20 mouse cellular contexts compared by ENCODE assay signal in genomic region chr12:33541566-33541965, GRCm38 (mm10).
DNase-seq lines count a peak whose midpoint lies in the region; ATAC-seq and TF ChIP-seq lines count a peak whose summit lies in the region.
"Had no signal": no experiment of that assay in that cellular context is flagged by ENCODE, and none has a peak within 500 bp of the region (broad histone marks: within the 10 kb centered on the region; RNA-seq: fewer than 3 reads in every experiment).

No protein-coding gene starts in this region.

- peak; percentile 28 for DNase-seq in heart, adult 11 months
- DNase-seq in heart, postnatal 4 days: no peak
- peak; percentile 69 for DNase-seq in midbrain, embryonic 11.5 days (ENCODE audit: low spot score, missing footprints)
- no peak for DNase-seq in midbrain, embryonic 10.5 days (ENCODE audit: low spot score)
- DNase-seq in midbrain, postnatal 0 days (ENCODE audit: low spot score): peak; percentile 50
- peak; percentile 22 for DNase-seq in right cerebral cortex, postnatal 4 days
- DNase-seq in gastrocnemius, postnatal 14 days: no peak
- no peak for DNase-seq in gastrocnemius, adult 2 months
- DNase-seq: adrenal gland, postnatal 36 days; cerebellum, adult 9-11 months; heart, postnatal 10 days; kidney, adult 11 months; liver, postnatal 0 days; lung, postnatal 14 days; thymus, postnatal 25 days had no signal

- no peak overlapping the region for H3K4me3 ChIP-seq in midbrain, embryonic 11.5 days (ENCODE audit: low read depth, low read length)
- H3K4me3 ChIP-seq in midbrain, embryonic 10.5 days: no peak overlapping the region
- no peak overlapping the region for H3K4me3 ChIP-seq in midbrain, postnatal 0 days (ENCODE audit: low read depth, low read length)
- no peak overlapping the region for H3K4me3 ChIP-seq in gastrocnemius, adult 2 months
- H3K4me3 ChIP-seq: embryonic facial prominence, embryonic 13.5 days; limb, embryonic 10.5 days; neural tube, embryonic 15.5 days had no signal

- intact Hi-C loops in gastrocnemius, postnatal 14 days (cut with DNase I; ENCODE audit: low total_unique reads): no loop called here
- intact Hi-C loops in gastrocnemius, adult 2 months (cut with DNase I): no loop called here

- 90% methylated on average over 7 of the region's 7 CpGs for WGBS in midbrain, embryonic 11.5 days
- WGBS in midbrain, embryonic 10.5 days: 93% methylated on average over 7 of the region's 7 CpGs
- 75% methylated on average over 7 of the region's 7 CpGs for WGBS in midbrain, postnatal 0 days

- H3K27me3 ChIP-seq in midbrain, embryonic 11.5 days (ENCODE audit: control insufficient read depth, insufficient read depth, low read length): no peaks in the 10 kb centered on the region
- no peaks in the 10 kb centered on the region for H3K27me3 ChIP-seq in midbrain, embryonic 10.5 days (ENCODE audit: low read depth, poor library complexity, severe bottlenecking)
- H3K27me3 ChIP-seq in midbrain, postnatal 0 days (ENCODE audit: insufficient read depth, low read length): no peaks in the 10 kb centered on the region
- H3K27me3 ChIP-seq: CH12.LX; embryonic facial prominence, embryonic 13.5 days; neural tube, embryonic 15.5 days had no signal

- no peak overlapping the region for H3K4me2 ChIP-seq in midbrain, embryonic 11.5 days
- no peak overlapping the region for H3K4me2 ChIP-seq in midbrain, postnatal 0 days (ENCODE audit: low read depth, low read length, poor library complexity, severe bottlenecking)
- H3K4me2 ChIP-seq: embryonic facial prominence, embryonic 13.5 days; heart, embryonic 11.5 days; neural tube, embryonic 15.5 days had no signal

- H3K9me3 ChIP-seq in midbrain, embryonic 11.5 days (ENCODE audit: control insufficient read depth, low read length): no peaks in the 10 kb centered on the region
- H3K9me3 ChIP-seq in midbrain, embryonic 10.5 days (replicated peaks): no peaks in the 10 kb centered on the region
- H3K9me3 ChIP-seq in midbrain, postnatal 0 days (ENCODE audit: low read length): no peaks in the 10 kb centered on the region
- H3K9me3 ChIP-seq: embryonic facial prominence, embryonic 13.5 days; limb, embryonic 10.5 days; neural tube, embryonic 15.5 days had no signal

- no peaks in the 10 kb centered on the region for H3K4me1 ChIP-seq in midbrain, embryonic 11.5 days (ENCODE audit: control insufficient read depth, insufficient read depth, low read length)
- H3K4me1 ChIP-seq in midbrain, embryonic 10.5 days: no peaks in the 10 kb centered on the region
- H3K4me1 ChIP-seq in midbrain, postnatal 0 days (ENCODE audit: insufficient read depth, low read length): no peaks in the 10 kb centered on the region
- H3K4me1 ChIP-seq: embryonic facial prominence, embryonic 13.5 days; limb, embryonic 10.5 days; neural tube, embryonic 15.5 days had no signal

- H3K36me3 ChIP-seq in midbrain, embryonic 11.5 days (ENCODE audit: control insufficient read depth, insufficient read depth, low read length): no peaks in the 10 kb centered on the region
- no peaks in the 10 kb centered on the region for H3K36me3 ChIP-seq in midbrain, embryonic 10.5 days
- H3K36me3 ChIP-seq in midbrain, postnatal 0 days (ENCODE audit: insufficient read depth, low read length): no peaks in the 10 kb centered on the region
- H3K36me3 ChIP-seq: embryonic facial prominence, embryonic 13.5 days; limb, embryonic 10.5 days; neural tube, embryonic 15.5 days had no signal

- TF ChIP-seq CTCF in midbrain, postnatal 0 days (IDR thresholded peaks at IDR 0.05): no peak
- no peak for TF ChIP-seq CTCF in gastrocnemius, adult 2 months (IDR thresholded peaks at IDR 0.05)

- no peak overlapping the region for H3K9ac ChIP-seq in midbrain, embryonic 11.5 days (ENCODE audit: low read length)
- no peak overlapping the region for H3K9ac ChIP-seq in midbrain, postnatal 0 days (replicated peaks; ENCODE audit: low read length, poor library complexity, severe bottlenecking)
- H3K9ac ChIP-seq: embryonic facial prominence, embryonic 13.5 days; liver, postnatal 0 days; neural tube, embryonic 15.5 days had no signal

- peak; percentile 61; the same call in 1 of the 2 replicates for ATAC-seq in midbrain, embryonic 11.5 days (ENCODE audit: low FRiP score)
- ATAC-seq in midbrain, postnatal 0 days (ENCODE audit: low FRiP score): no peak
- ATAC-seq: liver, postnatal 0 days had no signal

- H3K27ac ChIP-seq in midbrain, embryonic 11.5 days (ENCODE audit: low read depth, low read length): no peak overlapping the region
- H3K27ac ChIP-seq in midbrain, embryonic 10.5 days (replicated peaks): no peak overlapping the region
- H3K27ac ChIP-seq in midbrain, postnatal 0 days (ENCODE audit: low read depth, low read length): no peak overlapping the region
- H3K27ac ChIP-seq in gastrocnemius, adult 2 months: no peak overlapping the region
- H3K27ac ChIP-seq: embryonic facial prominence, embryonic 13.5 days; limb, embryonic 10.5 days; neural tube, embryonic 15.5 days had no signal

Comparison
In these comparisons a context has a peak if more than half of its experiments do, and no peak if none do; other contexts are left out.
1. DNase-seq: peak in heart, adult 11 months (single experiment), midbrain, embryonic 11.5 days (single experiment), midbrain, postnatal 0 days (single experiment) and right cerebral cortex, postnatal 4 days (single experiment); none in heart, postnatal 4 days (single experiment), midbrain, embryonic 10.5 days (single experiment), gastrocnemius, postnatal 14 days (single experiment) and gastrocnemius, adult 2 months (single experiment).